Mouse (Mus musculus): ENCODE measurements around the gene Vgll4. TPM values are rescaled to one million over a fixed set of nuclear protein-coding genes. Genes with fewer than 3 reads are reported as not detected.

Vgll4 gene
- polyA plus RNA-seq, 1 experiment from 2014 or later = 74.3 TPM

DNA sequence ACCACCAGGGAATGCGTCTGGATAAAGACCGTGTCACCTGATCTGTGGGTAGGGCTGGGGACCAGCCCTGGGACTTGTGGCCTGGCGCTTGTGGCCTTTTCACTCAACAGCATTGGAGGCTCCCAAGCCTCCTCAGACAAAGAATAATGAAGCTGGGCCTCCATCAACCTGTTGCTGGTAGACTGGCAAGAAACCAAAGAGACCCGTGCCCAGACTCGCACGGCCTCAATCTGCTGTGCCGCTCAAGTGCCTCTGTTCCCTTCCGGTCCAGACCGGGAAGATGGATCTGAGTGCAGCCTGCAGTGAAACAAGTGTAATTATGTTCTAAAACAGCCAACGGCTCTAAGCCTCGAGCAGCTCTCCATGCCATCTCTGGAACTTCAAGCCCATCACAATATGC is 52.7 kb downstream of the Vgll4 start:
- 59% methylated on average over 11 of the region's 11 CpGs for WGBS
- peaks cover 76% of the 10 kb centered on the region for H3K4me1 ChIP-seq (replicated peaks)
- H3K27me3 ChIP-seq (replicated peaks) = no peaks in the 10 kb centered on the region
- peak overlapping the region; percentile 77 for H3K4me2 ChIP-seq
- ATAC-seq (ENCODE audit: insufficient number of reproducible peaks, low FRiP score) = no peak
- H3K9me3 ChIP-seq (replicated peaks) = no peaks in the 10 kb centered on the region
- H3K36me3 ChIP-seq = peaks cover 9% of the 10 kb centered on the region
- H3K27ac ChIP-seq (ENCODE audit: poor library complexity, severe bottlenecking) = peak overlapping the region; percentile 12; the same call in 1 of the 2 replicates
- H3K9ac ChIP-seq = peak overlapping the region; percentile 34; the same call in 1 of the 2 replicates
- peak overlapping the region; percentile 24 for H3K4me3 ChIP-seq

DNA sequence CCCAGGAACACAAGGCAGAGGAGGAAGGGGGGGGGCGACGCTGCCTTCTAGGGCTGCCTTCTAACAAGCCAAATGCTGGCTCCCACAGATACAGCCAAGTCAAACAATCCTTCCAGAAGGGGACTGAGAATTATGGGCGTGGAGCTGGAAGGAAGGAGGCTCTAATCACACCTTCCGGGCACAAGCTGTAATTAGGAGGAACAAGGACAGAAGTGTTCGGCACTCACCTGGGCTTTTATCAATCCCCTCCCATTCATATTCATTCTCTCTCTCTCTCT is 53.1 kb downstream of the Vgll4 start:
- H3K27ac ChIP-seq (ENCODE audit: poor library complexity, severe bottlenecking) = peak overlapping the region; percentile 45; the same call in 1 of the 2 replicates
- H3K27me3 ChIP-seq (replicated peaks) = no peaks in the 10 kb centered on the region
- peaks cover 12% of the 10 kb centered on the region for H3K36me3 ChIP-seq
- no peak for ATAC-seq (ENCODE audit: insufficient number of reproducible peaks, low FRiP score)
- H3K4me2 ChIP-seq = peak overlapping the region; percentile 77
- H3K9me3 ChIP-seq (replicated peaks) = no peaks in the 10 kb centered on the region
- peaks cover 80% of the 10 kb centered on the region for H3K4me1 ChIP-seq (replicated peaks)
- peak overlapping the region; percentile 24 for H3K4me3 ChIP-seq
- peak overlapping the region; percentile 34 for H3K9ac ChIP-seq
- WGBS = 13% methylated on average over 5 of the region's 5 CpGs

DNA sequence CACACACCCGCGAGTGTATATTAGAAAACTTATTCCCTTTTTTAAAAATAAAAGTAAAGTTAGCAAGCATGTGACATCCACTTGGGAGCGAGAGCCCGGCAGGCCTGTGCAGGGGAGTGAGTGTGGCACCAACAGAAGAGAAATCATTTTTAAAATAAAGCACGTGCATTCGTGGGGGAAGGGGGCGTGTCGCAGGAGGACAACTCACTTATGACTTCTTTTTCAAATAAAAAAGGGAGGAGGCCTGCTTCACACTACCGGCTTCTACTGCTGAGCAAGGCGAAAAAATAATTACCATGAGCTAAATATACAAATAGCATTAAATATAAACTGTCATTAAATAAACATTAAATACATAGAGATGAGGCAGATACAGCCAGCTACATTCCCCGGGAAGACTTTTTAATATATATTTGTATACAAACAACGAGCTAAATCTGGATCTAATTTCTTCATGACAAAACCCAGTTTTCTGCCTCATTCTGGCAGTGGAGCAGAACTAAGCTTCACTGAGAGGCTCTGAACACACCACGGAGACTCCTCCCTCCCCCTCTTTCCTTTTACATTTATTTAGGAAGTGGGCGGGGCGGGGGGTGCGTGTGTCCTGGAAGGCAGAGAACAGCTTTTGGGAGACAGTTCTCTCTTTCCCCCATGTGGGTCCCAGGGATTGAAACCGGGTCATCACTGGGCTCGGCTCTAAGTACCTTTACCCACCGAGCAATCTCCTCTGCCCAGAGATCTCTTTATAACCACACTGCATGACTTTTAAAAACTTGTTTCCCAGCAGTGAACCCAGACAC is 53.7 kb downstream of the Vgll4 start:
- 48% methylated on average over 19 of the region's 19 CpGs for WGBS
- no peak for ATAC-seq (ENCODE audit: insufficient number of reproducible peaks, low FRiP score)
- Histone ChIP-seq H3K4me1 (replicated peaks) (peaks cover 83% of the 10 kb centered on the region), H3K4me2 (peak overlapping the region; percentile 77), H3K27me3 (replicated peaks) (no peaks in the 10 kb centered on the region), H3K9me3 (replicated peaks) (no peaks in the 10 kb centered on the region), H3K27ac (ENCODE audit: poor library complexity, severe bottlenecking) (peak overlapping the region; percentile 45; the same call in 1 of the 2 replicates), H3K4me3 (peak overlapping the region; percentile 24; the same call in 1 of the 2 replicates), H3K9ac (no peak overlapping the region), H3K36me3 (peaks cover 12% of the 10 kb centered on the region)

- Histone ChIP-seq H3K9ac (peak overlapping the region; percentile 7; the same call in 1 of the 2 replicates), H3K27ac (ENCODE audit: poor library complexity, severe bottlenecking) (peak overlapping the region; percentile 32), H3K9me3 (replicated peaks) (no peaks in the 10 kb centered on the region), H3K27me3 (replicated peaks) (no peaks in the 10 kb centered on the region), H3K36me3 (peaks cover 14% of the 10 kb centered on the region), H3K4me1 (replicated peaks) (peaks cover 82% of the 10 kb centered on the region), H3K4me3 (no peak overlapping the region), H3K4me2 (peak overlapping the region; percentile 30)
- no peak for ATAC-seq (ENCODE audit: insufficient number of reproducible peaks, low FRiP score)
- WGBS = 48% methylated on average over 10 of the region's 10 CpGs
These were observed 55.6 kb downstream of the Vgll4 start for GRCm38 (mm10) chr6:114914041-114914716.

DNA sequence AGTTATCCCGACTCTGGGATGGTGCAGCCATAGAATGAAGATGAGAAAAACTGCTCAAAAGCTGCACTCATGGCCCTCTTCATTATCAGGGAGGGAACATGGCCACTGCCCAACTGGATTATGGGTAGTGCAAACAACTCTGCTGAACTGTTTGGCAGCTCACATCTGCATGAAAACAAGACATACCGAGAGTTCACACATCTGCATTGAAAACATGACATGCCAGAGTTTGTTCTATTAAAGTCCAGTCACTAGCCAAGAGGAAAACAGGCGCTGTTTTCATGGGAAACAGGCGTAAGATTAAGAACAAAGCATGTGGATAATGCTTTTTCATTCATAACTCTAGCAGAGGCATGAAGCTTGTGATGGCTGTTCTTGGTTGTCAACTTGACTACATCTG is 56.7 kb downstream of the Vgll4 start:
- Histone ChIP-seq H3K9ac (no peak overlapping the region), H3K27me3 (replicated peaks) (no peaks in the 10 kb centered on the region), H3K9me3 (replicated peaks) (no peaks in the 10 kb centered on the region), H3K27ac (ENCODE audit: poor library complexity, severe bottlenecking) (no peak overlapping the region), H3K4me2 (0 out of 2 replicates have a peak overlapping the region, but pooled peaks have one; percentile 30), H3K4me3 (no peak overlapping the region), H3K36me3 (peaks cover 12% of the 10 kb centered on the region), H3K4me1 (replicated peaks) (peaks cover 76% of the 10 kb centered on the region)
- 60% methylated on average over 4 of the region's 4 CpGs for WGBS
- no peak for ATAC-seq (ENCODE audit: insufficient number of reproducible peaks, low FRiP score)

- no peak overlapping the region for H3K9ac ChIP-seq
- no peaks in the 10 kb centered on the region for H3K9me3 ChIP-seq (replicated peaks)
- no peak overlapping the region for H3K4me3 ChIP-seq
- H3K27me3 ChIP-seq (replicated peaks) = no peaks in the 10 kb centered on the region
- WGBS = 92% methylated on average over 3 of the region's 3 CpGs
- H3K27ac ChIP-seq (ENCODE audit: poor library complexity, severe bottlenecking) = no peak overlapping the region
- peaks cover 75% of the 10 kb centered on the region for H3K4me1 ChIP-seq (replicated peaks)
- ATAC-seq (ENCODE audit: insufficient number of reproducible peaks, low FRiP score) = no peak
- no peak overlapping the region for H3K4me2 ChIP-seq
- H3K36me3 ChIP-seq = peaks cover 12% of the 10 kb centered on the region
These were observed 58.3 kb downstream of the Vgll4 start for GRCm38 (mm10) chr6:114911540-114911939.

DNA sequence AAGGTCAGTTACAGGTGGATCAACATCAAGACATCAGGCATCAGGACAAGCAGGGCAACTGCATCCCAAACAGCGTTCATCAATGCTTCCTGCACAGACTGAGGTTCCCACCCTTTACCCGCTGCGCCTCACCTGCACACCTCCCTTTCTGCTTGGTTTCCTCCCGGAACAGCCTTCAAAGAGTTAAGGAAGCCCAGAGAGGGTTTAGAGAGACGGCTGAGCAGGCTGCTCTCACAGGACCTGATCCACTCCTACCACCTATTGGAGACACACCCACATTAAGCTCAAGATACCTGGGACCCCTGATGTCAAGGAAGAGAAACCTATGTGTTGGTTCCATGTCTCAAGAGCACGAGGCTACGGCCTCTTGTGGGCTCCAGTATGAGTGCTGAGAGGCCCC is 60.0 kb downstream of the Vgll4 start:
- 90% methylated on average over 7 of the region's 7 CpGs for WGBS

GRCm38 (mm10) chr6:114907459-114907858 is 62.3 kb downstream of the Vgll4 start:
- WGBS = 92% methylated on average over 6 of the region's 6 CpGs
- Histone ChIP-seq H3K9me3 (replicated peaks) (no peaks in the 10 kb centered on the region), H3K27me3 (replicated peaks) (no peaks in the 10 kb centered on the region), H3K9ac (no peak overlapping the region), H3K4me2 (no peak overlapping the region), H3K27ac (ENCODE audit: poor library complexity, severe bottlenecking) (no peak overlapping the region), H3K4me1 (replicated peaks) (peaks cover 76% of the 10 kb centered on the region), H3K36me3 (peaks cover 12% of the 10 kb centered on the region), H3K4me3 (no peak overlapping the region)
- no peak for ATAC-seq (ENCODE audit: insufficient number of reproducible peaks, low FRiP score)

More for the DNA sequence above, 60.0 kb downstream of the Vgll4 start:
- Histone ChIP-seq H3K4me3 (no peak overlapping the region), H3K36me3 (peaks cover 12% of the 10 kb centered on the region), H3K4me2 (no peak overlapping the region), H3K4me1 (replicated peaks) (peaks cover 76% of the 10 kb centered on the region), H3K9ac (no peak overlapping the region), H3K27me3 (replicated peaks) (no peaks in the 10 kb centered on the region), H3K27ac (ENCODE audit: poor library complexity, severe bottlenecking) (no peak overlapping the region), H3K9me3 (replicated peaks) (no peaks in the 10 kb centered on the region)
- no peak for ATAC-seq (ENCODE audit: insufficient number of reproducible peaks, low FRiP score)

DNA sequence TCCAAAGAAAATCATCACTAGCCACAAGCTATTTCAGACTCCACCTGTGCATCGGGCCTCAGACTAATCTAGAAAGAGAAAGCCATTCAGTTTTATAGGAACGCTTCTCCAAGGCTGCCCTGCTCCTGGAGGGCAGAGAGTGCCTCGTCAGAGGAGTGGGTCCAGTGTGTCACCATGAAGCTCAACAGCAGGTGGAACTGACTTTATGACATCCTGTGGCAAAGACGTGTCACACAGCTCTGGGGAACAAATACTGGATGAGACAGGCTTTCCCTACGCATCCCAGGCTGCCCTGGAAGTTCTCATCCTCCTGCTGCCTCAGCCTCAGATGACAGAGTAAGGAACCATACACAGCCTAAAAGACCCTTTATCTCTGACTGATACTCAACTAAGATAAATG is 63.6 kb downstream of the Vgll4 start:
- no peak for ATAC-seq (ENCODE audit: insufficient number of reproducible peaks, low FRiP score)
- Histone ChIP-seq H3K4me1 (replicated peaks) (peaks cover 77% of the 10 kb centered on the region), H3K9me3 (replicated peaks) (no peaks in the 10 kb centered on the region), H3K27me3 (replicated peaks) (no peaks in the 10 kb centered on the region), H3K4me2 (no peak overlapping the region), H3K4me3 (no peak overlapping the region), H3K36me3 (peaks cover 8% of the 10 kb centered on the region; the same call in 1 of the 2 replicates), H3K9ac (no peak overlapping the region), H3K27ac (ENCODE audit: poor library complexity, severe bottlenecking) (no peak overlapping the region)
- WGBS = 58% methylated on average over 5 of the region's 5 CpGs

DNA sequence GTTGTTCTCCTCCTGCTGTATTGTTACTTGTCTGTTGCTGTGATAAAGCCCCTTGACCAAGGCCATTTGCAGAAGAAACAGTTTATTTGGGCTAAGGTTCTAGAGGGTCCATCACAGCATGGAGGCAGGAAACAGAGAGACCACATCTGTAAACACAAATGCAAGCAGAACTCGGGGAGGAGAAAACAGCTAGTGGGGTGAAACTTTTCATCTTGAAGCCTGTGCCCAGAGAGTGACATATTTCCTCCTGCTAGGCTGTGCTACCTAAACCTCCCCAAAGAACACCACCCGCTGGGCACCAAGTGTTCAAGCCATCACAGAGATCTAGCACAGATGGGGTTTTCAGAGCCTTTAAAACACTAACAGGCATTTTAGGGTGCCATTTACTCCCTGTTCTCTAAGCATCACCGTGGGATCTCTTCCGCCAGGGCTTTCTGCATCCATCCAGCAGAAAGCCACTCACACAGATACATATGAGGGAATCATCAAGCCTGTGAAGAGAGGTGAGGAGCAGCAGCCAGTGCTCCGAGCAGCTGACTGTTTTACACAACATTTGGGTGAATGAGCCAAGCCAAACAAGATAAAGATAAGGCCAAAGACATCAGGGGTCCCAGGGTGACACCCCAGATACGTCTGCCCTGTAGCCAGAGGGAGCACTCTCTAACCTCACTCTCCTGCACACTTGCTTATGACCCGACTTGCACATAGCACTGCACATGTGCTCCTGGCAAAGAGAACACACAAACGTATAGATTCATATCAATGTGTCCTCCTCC is 64.4 kb downstream of the Vgll4 start:
- Histone ChIP-seq H3K9ac (no peak overlapping the region), H3K4me2 (no peak overlapping the region), H3K4me1 (replicated peaks) (peaks cover 83% of the 10 kb centered on the region), H3K9me3 (replicated peaks) (no peaks in the 10 kb centered on the region), H3K4me3 (no peak overlapping the region), H3K27me3 (replicated peaks) (no peaks in the 10 kb centered on the region), H3K27ac (ENCODE audit: poor library complexity, severe bottlenecking) (no peak overlapping the region), H3K36me3 (peaks cover 8% of the 10 kb centered on the region; the same call in 1 of the 2 replicates)
- ATAC-seq (ENCODE audit: insufficient number of reproducible peaks, low FRiP score) = no peak
- WGBS = 50% methylated on average over 8 of the region's 8 CpGs

- Histone ChIP-seq H3K4me1 (replicated peaks) (peaks cover 87% of the 10 kb centered on the region), H3K9me3 (replicated peaks) (no peaks in the 10 kb centered on the region), H3K36me3 (peaks cover 7% of the 10 kb centered on the region; the same call in 1 of the 2 replicates), H3K9ac (no peak overlapping the region), H3K27ac (ENCODE audit: poor library complexity, severe bottlenecking) (no peak overlapping the region), H3K4me2 (no peak overlapping the region), H3K4me3 (no peak overlapping the region), H3K27me3 (replicated peaks) (no peaks in the 10 kb centered on the region)
- WGBS = 86% methylated on average over 3 of the region's 3 CpGs
- no peak for ATAC-seq (ENCODE audit: insufficient number of reproducible peaks, low FRiP score)
These were observed 65.0 kb downstream of the Vgll4 start for GRCm38 (mm10) chr6:114904818-114905217.

Measured in heart, embryonic 12.5 days (tissue).